Mouse (Mus musculus): ENCODE results near the gene Hsh2d. TPM values are rescaled to one million over a fixed set of nuclear protein-coding genes. Genes with fewer than 3 reads are reported as not detected.

Gene Hsh2d
- polyA plus RNA-seq, 1 experiment: 0.11 TPM

- TF ChIP-seq CTCF (IDR thresholded peaks at IDR 0.05; ENCODE audit: borderline replicate concordance, insufficient read depth, low read depth, low read length): no peak
- TF ChIP-seq POLR2A (IDR thresholded peaks at IDR 0.05; ENCODE audit: borderline replicate concordance, insufficient read depth, low read length): no peak
- no peak for DNase-seq
- Histone ChIP-seq H3K4me3 (replicated peaks; ENCODE audit: insufficient read depth, low read depth, low read length) (peak overlapping the region; percentile 71), H3K27me3 (ENCODE audit: control insufficient read depth, insufficient read depth, low read length) (no peaks in the 10 kb centered on the region), H3K4me1 (ENCODE audit: control insufficient read depth, insufficient read depth, low read length) (no peaks in the 10 kb centered on the region; the same call in 1 of the 2 replicates), H3K27ac (ENCODE audit: insufficient read depth, low read length) (no peak overlapping the region)
- WGBS: 71% methylated on average over 10 of the region's 10 CpGs
Observed at GRCm38 (mm10) chr8:72218781-72219540, 29.5 kb downstream of the Hsh2d start.

DNA sequence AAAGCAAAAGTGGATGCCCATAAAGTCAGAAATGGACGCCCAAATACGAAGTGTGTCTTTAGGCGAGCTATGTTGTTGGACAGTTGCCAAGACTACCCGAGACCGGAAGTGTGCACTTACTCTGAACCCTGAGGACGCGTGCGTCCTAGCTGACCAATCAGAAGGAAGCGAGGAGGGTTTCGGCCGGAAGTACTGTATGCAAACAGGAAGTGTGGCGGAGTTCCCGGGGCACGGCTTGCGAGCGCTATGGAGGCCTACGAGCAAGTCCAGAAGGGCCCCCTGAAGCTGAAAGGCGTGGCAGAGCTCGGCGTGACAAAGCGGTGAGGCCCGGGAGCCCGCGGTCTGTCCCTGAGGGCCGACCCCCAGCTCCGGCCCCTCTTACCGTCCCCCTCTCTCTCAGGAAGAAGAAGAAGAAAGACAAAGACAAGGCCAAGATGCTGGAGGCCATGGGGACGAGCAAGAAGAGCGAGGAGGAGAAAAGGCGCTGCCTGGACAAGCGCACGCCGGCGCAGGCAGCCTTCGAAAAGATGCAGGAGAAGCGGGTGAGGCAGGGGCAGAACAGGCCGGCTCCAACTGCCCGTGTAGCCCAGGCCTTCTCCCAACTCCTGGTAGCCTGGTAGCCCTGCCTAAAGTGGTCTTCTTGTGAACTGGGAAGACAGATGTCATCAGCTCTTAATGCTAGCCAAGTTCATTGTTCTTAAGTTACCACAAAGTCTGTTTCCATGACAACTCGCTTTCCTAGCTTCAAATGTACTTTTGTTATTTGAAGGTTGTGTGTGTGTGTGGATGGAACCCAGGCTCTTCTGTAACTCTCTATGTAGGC is 30.3 kb downstream of the Hsh2d start, which contains the start of gene Fam32a:
Gene Fam32a (plus strand): TSS at position 190 of the 823 bp plus-strand sequence.
- 9% methylated on average over 39 of the region's 39 CpGs for WGBS
- TF ChIP-seq CTCF (IDR thresholded peaks at IDR 0.05; ENCODE audit: borderline replicate concordance, insufficient read depth, low read depth, low read length) (no peak), POLR2A (IDR thresholded peaks at IDR 0.05; ENCODE audit: borderline replicate concordance, insufficient read depth, low read length) (peak; percentile 49; the same call in 1 of the 2 replicates)
- peak within 1 kb of the TSS; percentile 37; the same call in 1 of the 2 replicates for H3K27ac ChIP-seq (ENCODE audit: insufficient read depth, low read length)

DNA sequence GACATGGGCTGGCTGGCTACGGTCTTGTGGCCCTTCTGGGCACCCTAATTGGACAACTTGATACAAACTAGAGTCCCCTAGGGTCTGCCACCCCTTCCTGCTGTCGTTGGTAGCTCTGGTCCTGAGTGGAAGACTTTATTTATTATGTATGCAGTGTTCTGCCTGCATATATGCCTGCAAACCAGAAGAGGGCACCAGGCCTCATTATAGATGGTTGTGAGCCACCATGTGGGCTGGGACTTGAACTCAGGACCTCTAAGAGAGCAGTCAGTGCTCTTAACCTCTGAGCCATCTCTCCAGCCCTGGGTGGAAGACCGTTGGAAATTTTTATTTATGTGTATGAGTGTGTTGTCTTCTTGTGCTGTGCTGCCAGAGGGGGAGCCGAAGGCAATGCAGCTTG is 31.3 kb downstream of the Hsh2d start:
- no peak for TF ChIP-seq CTCF (IDR thresholded peaks at IDR 0.05; ENCODE audit: borderline replicate concordance, insufficient read depth, low read depth, low read length)
- no peak for TF ChIP-seq POLR2A (IDR thresholded peaks at IDR 0.05; ENCODE audit: borderline replicate concordance, insufficient read depth, low read length)
- Histone ChIP-seq H3K4me1 (ENCODE audit: control insufficient read depth, insufficient read depth, low read length) (no peaks in the 10 kb centered on the region; the same call in 1 of the 2 replicates), H3K27ac (ENCODE audit: insufficient read depth, low read length) (no peak overlapping the region), H3K4me3 (replicated peaks; ENCODE audit: insufficient read depth, low read depth, low read length) (no peak overlapping the region), H3K27me3 (ENCODE audit: control insufficient read depth, insufficient read depth, low read length) (no peaks in the 10 kb centered on the region)
- DNase-seq: no peak
- 83% methylated on average over 4 of the region's 4 CpGs for WGBS

More for the DNA sequence above, 30.3 kb downstream of the Hsh2d start, which contains the start of gene Fam32a:
- DNase-seq: peak; percentile 85 to 92
- no peaks in the 10 kb centered on the region for H3K27me3 ChIP-seq (ENCODE audit: control insufficient read depth, insufficient read depth, low read length)
- H3K4me1 ChIP-seq (ENCODE audit: control insufficient read depth, insufficient read depth, low read length): no peaks in the 10 kb centered on the region; the same call in 1 of the 2 replicates
- H3K4me3 ChIP-seq (replicated peaks; ENCODE audit: insufficient read depth, low read depth, low read length): peak within 1 kb of the TSS; percentile 71

DNA sequence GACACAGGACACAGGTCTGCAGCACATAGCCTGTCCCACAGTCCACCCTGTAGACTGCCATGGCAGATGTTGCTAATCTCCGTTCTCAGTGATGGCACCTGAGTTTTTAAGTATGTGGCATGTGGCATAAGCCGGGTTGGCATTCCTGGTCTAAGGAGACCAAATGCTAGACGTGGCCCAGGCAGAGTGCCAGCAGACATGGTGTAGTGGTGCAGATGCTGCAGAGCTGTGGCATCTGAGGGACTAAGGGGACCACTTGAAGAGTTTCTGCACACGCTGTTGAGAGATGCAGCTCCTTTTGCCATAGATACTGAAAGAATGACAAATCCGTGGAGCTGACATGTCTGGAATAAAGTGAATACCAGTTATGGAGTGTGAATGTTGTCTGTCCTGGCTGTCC is 33.2 kb downstream of the Hsh2d start:
- WGBS: 64% methylated on average over 5 of the region's 5 CpGs
- no peak overlapping the region for H3K4me3 ChIP-seq (replicated peaks; ENCODE audit: insufficient read depth, low read depth, low read length)
- TF ChIP-seq POLR2A (IDR thresholded peaks at IDR 0.05; ENCODE audit: borderline replicate concordance, insufficient read depth, low read length): no peak
- no peak for TF ChIP-seq CTCF (IDR thresholded peaks at IDR 0.05; ENCODE audit: borderline replicate concordance, insufficient read depth, low read depth, low read length)
- H3K4me1 ChIP-seq (ENCODE audit: control insufficient read depth, insufficient read depth, low read length): no peaks in the 10 kb centered on the region; the same call in 1 of the 2 replicates
- H3K27me3 ChIP-seq (ENCODE audit: control insufficient read depth, insufficient read depth, low read length): no peaks in the 10 kb centered on the region
- DNase-seq: no peak
- no peak overlapping the region for H3K27ac ChIP-seq (ENCODE audit: insufficient read depth, low read length)

DNA sequence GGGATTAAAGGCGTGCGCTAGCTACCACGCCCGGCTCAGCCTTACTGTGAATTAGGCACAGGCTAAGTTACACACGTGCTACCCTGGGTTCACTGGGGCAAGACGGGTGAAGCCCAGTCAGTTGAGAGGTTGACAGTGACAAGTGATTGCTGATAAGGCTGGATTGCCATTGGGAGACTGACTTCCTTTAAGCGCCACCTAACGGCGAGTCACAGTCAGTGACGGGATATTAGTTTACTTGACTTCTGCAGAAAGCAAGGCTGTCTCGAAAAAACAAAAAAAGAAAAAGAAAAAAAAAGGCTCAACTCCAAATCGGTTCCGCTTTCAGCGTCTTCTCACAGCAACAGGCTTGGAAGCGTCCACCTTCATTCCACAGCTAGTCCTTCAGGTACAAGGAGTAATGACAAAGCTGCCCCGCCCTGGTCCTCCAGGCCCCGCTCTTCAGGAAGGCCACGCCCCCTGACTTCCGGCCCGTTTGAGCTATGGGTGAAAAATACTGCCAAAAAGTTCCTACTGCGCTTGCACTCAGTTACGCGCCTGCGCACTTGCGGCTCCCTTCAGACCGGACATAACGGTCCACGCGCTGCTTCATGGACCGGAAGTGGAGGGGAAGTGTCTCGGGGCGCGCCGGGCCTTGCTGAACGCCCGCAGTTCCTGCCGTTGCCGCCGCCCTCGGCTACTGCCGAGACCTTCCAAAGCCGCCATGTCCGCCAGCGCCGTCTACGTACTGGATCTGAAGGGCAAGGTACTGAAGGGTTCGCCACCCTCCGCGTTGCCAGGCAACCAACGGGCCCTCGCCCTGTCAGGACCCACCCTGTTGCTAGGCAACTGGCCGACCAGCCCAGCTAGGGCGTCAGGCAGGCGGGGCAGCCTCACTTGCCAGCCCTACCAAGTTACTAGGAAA is 50.3 kb downstream of the Hsh2d start, which contains the start of gene Ap1m1:
Gene Ap1m1 (plus strand): TSS at position 520 of the 904 bp plus-strand sequence.
- Histone ChIP-seq H3K4me1 (ENCODE audit: control insufficient read depth, insufficient read depth, low read length) (peaks cover 15% of the 10 kb centered on the region), H3K27ac (ENCODE audit: insufficient read depth, low read length) (peak within 1 kb of the TSS; percentile 67), H3K4me3 (replicated peaks; ENCODE audit: insufficient read depth, low read depth, low read length) (peak within 1 kb of the TSS; percentile 78), H3K27me3 (ENCODE audit: control insufficient read depth, insufficient read depth, low read length) (no peaks in the 10 kb centered on the region)
- TF ChIP-seq POLR2A (IDR thresholded peaks at IDR 0.05; ENCODE audit: borderline replicate concordance, insufficient read depth, low read length): peak; percentile 44; the same call in 1 of the 2 replicates
- TF ChIP-seq CTCF (IDR thresholded peaks at IDR 0.05; ENCODE audit: borderline replicate concordance, insufficient read depth, low read depth, low read length): peak; percentile 72
- DNase-seq: peak; percentile 97 to 98
- under 1% methylated on average over 54 of the region's 54 CpGs for WGBS

- H3K27ac ChIP-seq (ENCODE audit: insufficient read depth, low read length): peak overlapping the region; percentile 67; the same call in 1 of the 2 replicates
- H3K4me1 ChIP-seq (ENCODE audit: control insufficient read depth, insufficient read depth, low read length): peaks cover 15% of the 10 kb centered on the region
- H3K4me3 ChIP-seq (replicated peaks; ENCODE audit: insufficient read depth, low read depth, low read length): peak overlapping the region; percentile 78
- under 1% methylated on average over 24 of the region's 24 CpGs for WGBS
- no peaks in the 10 kb centered on the region for H3K27me3 ChIP-seq (ENCODE audit: control insufficient read depth, insufficient read depth, low read length)
- TF ChIP-seq POLR2A (IDR thresholded peaks at IDR 0.05; ENCODE audit: borderline replicate concordance, insufficient read depth, low read length): no peak
- no peak for DNase-seq
Observed at GRCm38 (mm10) chr8:72240403-72240763, 50.9 kb downstream of the Hsh2d start.

DNA sequence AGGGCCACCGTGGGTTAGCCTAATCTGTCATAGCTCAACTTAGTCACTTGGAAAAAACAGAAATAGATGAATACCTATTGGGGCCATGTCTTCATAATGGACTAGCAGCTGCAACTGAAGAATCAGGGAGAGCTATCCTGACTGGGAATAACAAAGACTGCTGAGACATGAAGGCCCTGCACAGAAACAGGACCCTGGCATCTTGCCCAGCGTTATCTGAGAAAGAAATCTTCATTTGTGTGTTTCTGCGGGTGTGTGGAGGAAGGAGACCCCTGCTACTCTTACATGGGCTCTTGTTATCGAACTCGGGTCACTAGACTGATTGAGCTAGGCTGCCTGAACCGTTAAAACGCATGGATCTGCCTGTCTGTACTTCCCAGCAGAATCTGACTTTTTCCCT is 51.5 kb downstream of the Hsh2d start:
- peak in 1 of 2 experiments; percentile 21 for DNase-seq
- H3K4me1 ChIP-seq (ENCODE audit: control insufficient read depth, insufficient read depth, low read length): peaks cover 15% of the 10 kb centered on the region
- no peaks in the 10 kb centered on the region for H3K27me3 ChIP-seq (ENCODE audit: control insufficient read depth, insufficient read depth, low read length)
- no peak for TF ChIP-seq POLR2A (IDR thresholded peaks at IDR 0.05; ENCODE audit: borderline replicate concordance, insufficient read depth, low read length)
- no peak overlapping the region for H3K27ac ChIP-seq (ENCODE audit: insufficient read depth, low read length)
- peak overlapping the region; percentile 56 for H3K4me3 ChIP-seq (replicated peaks; ENCODE audit: insufficient read depth, low read depth, low read length)
- WGBS: 35% methylated on average over 7 of the region's 7 CpGs

Measured in cerebellum, adult 2 months (tissue).